13 mouse cellular contexts compared by ENCODE assay signal in the genomic region with DNA sequence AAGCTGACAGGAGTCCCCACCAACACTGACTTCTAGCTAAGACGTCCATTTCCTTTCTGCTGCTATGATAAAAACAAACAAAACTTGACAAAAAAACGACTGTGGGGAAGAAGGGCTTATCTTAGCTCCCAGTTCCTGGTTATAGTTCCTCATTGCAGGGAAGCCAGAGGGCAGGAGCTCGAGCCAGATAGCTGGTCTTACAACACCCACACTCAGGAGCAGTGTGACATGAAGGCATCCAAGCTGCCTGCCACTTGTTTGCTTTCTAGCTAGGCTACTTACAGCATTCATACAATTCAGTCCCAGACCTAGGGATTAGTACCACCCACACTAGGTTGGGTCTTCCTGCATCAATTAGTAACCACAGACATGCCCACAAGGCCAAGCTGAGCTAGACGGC.
DNase-seq lines count a peak whose midpoint lies in the region; ATAC-seq and TF ChIP-seq lines count a peak whose summit lies in the region.
"Had no signal": no experiment of that assay in that cellular context is flagged by ENCODE, and none has a peak within 500 bp of the region (broad histone marks: within the 10 kb centered on the region; RNA-seq: fewer than 3 reads in every experiment).

No protein-coding gene starts in this region.

- peaks cover 3% of the 10 kb centered on the region; the same call in 1 of the 2 replicates for H3K4me1 ChIP-seq in lung, adult 2 months (ENCODE audit: control insufficient read depth, insufficient read depth, low read length)
- H3K4me1 ChIP-seq in limb, embryonic 10.5 days = no peaks in the 10 kb centered on the region
- peaks cover 11% of the 10 kb centered on the region for H3K4me1 ChIP-seq in thymus, adult 2 months (replicated peaks; ENCODE audit: control insufficient read depth, insufficient read depth, low read length)

- H3K9me3 ChIP-seq in limb, embryonic 10.5 days (replicated peaks) = no peaks in the 10 kb centered on the region
- H3K9me3 ChIP-seq: heart, embryonic 10.5 days had no signal

- no peak for TF ChIP-seq POLR2A in lung, adult 2 months (IDR thresholded peaks at IDR 0.05; ENCODE audit: borderline replicate concordance, extremely low read depth, low read depth, low read length)
- no peak for TF ChIP-seq POLR2A in thymus, adult 2 months (IDR thresholded peaks at IDR 0.05; ENCODE audit: control insufficient read depth, extremely low read depth, insufficient read depth, low read length, poor library complexity)

- H3K4me3 ChIP-seq in lung, adult 2 months (replicated peaks; ENCODE audit: extremely low read depth, low read depth, low read length) = no peak overlapping the region
- H3K4me3 ChIP-seq in limb, embryonic 10.5 days = no peak overlapping the region
- H3K4me3 ChIP-seq in thymus, adult 2 months (ENCODE audit: control insufficient read depth, insufficient read depth, low read length) = no peak overlapping the region
- H3K4me3 ChIP-seq: heart, embryonic 10.5 days had no signal

- H3K36me3 ChIP-seq in splenic B cell, adult 2 months (ENCODE audit: control insufficient read depth, insufficient read depth, low read length, poor library complexity, severe bottlenecking) = no peaks in the 10 kb centered on the region; the same call in 1 of the 2 replicates
- H3K36me3 ChIP-seq in limb, embryonic 10.5 days = no peaks in the 10 kb centered on the region
- H3K36me3 ChIP-seq in thymus, adult 2 months (ENCODE audit: control insufficient read depth, insufficient read depth, low read length) = no peaks in the 10 kb centered on the region
- H3K36me3 ChIP-seq: heart, embryonic 10.5 days had no signal

- peak; percentile 24 to 29 for DNase-seq in lung, adult 18-20 months
- DNase-seq in lung, adult 2 months = no peak
- DNase-seq in lung, postnatal 14 days = peak; percentile 23
- DNase-seq in splenic B cell, adult 2 months (ENCODE audit: low read depth, low spot score) = peak; percentile 18
- no peak for DNase-seq in limb, embryonic 10.5 days (ENCODE audit: low spot score)
- no peak for DNase-seq in thymus, adult 2 months
- DNase-seq in adrenal gland, postnatal 36 days = no peak
- DNase-seq: cerebellum, postnatal 36 days; kidney, adult 11 months; retina, postnatal 1 day; thymus, postnatal 25 days had no signal

- H3K27me3 ChIP-seq in splenic B cell, adult 2 months (ENCODE audit: control insufficient read depth, insufficient read depth, low read length, poor library complexity, severe bottlenecking) = no peaks in the 10 kb centered on the region
- no peaks in the 10 kb centered on the region for H3K27me3 ChIP-seq in limb, embryonic 10.5 days (ENCODE audit: low read depth, poor library complexity, severe bottlenecking)
- H3K27me3 ChIP-seq in thymus, adult 2 months (ENCODE audit: control insufficient read depth, insufficient read depth, low read length) = no peaks in the 10 kb centered on the region

- TF ChIP-seq CTCF in lung, adult 2 months (IDR thresholded peaks at IDR 0.05; ENCODE audit: insufficient read depth, low read length) = no peak
- TF ChIP-seq CTCF in thymus, adult 2 months (IDR thresholded peaks at IDR 0.05; ENCODE audit: borderline replicate concordance, control insufficient read depth, extremely low read depth, insufficient read depth, low read length, poor library complexity) = no peak

- no peak overlapping the region for H3K27ac ChIP-seq in limb, embryonic 10.5 days
- H3K27ac ChIP-seq in thymus, adult 2 months (ENCODE audit: control insufficient read depth, insufficient read depth, low read length) = no peak overlapping the region
- H3K27ac ChIP-seq: heart, embryonic 10.5 days had no signal

- WGBS in lung, adult 2 months = 12% methylated on average over 4 of the region's 4 CpGs
- 69% methylated on average over 4 of the region's 4 CpGs for WGBS in limb, embryonic 10.5 days
- 8% methylated on average over 4 of the region's 4 CpGs for WGBS in thymus, adult 2 months

- ATAC-seq in hematopoietic stem cell, adult 5-6 weeks (replicated peaks in 1 of 2; ENCODE audit: insufficient read depth in 1 of 2, low FRiP score in 2 of 2, low TSS enrichment in 1 of 2, low read depth in 1 of 2, poor library complexity in 2 of 2, severe bottlenecking in 2 of 2) = peak; percentile 68 to 82

Comparison
In these comparisons a context has a peak if more than half of its experiments do, and no peak if none do; other contexts are left out.
1. DNase-seq: peak in lung, adult 18-20 months (2 of 2), lung, postnatal 14 days (single experiment) and splenic B cell, adult 2 months (single experiment); none in lung, adult 2 months (single experiment), limb, embryonic 10.5 days (single experiment), thymus, adult 2 months (single experiment) and adrenal gland, postnatal 36 days (0 of 2).